Mouse (Mus musculus) kidney, embryonic 15.5 days (tissue): ENCODE results near the gene Agfg1. TPM values are rescaled to one million over a fixed set of nuclear protein-coding genes. Genes with fewer than 3 reads are reported as not detected.

ENCODE experiments used
- ATAC-seq: fragments of 200-750 bp; cut with Nextera tagmentation; replicated peaks from 2 replicates; pipeline ENCODE4 v1.8.0; 2017; ENCODE audit warnings: moderate TSS enrichment; ENCODE audit not compliant: low FRiP score
- H3K27ac ChIP-seq: fragments of 300-500 bp; sonication (generic); 2 replicates; pipeline ENCODE4 v1.5.1; 2015; ENCODE audit warnings: mild to moderate bottlenecking, inconsistent platforms
- H3K27me3 ChIP-seq: fragments of 300-500 bp; sonication (generic); 2 replicates; pipeline ENCODE4 v1.6.1; 2015; ENCODE audit warnings: inconsistent platforms
- H3K36me3 ChIP-seq: fragments of 300-500 bp; sonication (generic); 2 replicates; pipeline ENCODE4 v1.6.1; 2015; ENCODE audit warnings: inconsistent platforms
- H3K4me1 ChIP-seq: fragments of 300-500 bp; sonication (generic); 2 replicates; pipeline ENCODE4 v1.6.1; 2015; ENCODE audit warnings: inconsistent platforms
- H3K4me2 ChIP-seq: fragments of 300-500 bp; sonication (generic); 2 replicates; pipeline ENCODE4 v1.6.1; 2015; ENCODE audit warnings: moderate library complexity, mild to moderate bottlenecking, inconsistent platforms
- H3K4me3 ChIP-seq: fragments of 300-500 bp; sonication (generic); replicated peaks from 2 replicates; pipeline ENCODE4 v1.5.1; 2015; ENCODE audit warnings: mild to moderate bottlenecking, inconsistent platforms
- H3K9ac ChIP-seq: fragments of 300-500 bp; sonication (generic); 2 replicates; pipeline ENCODE4 v1.6.1; 2015; ENCODE audit warnings: mild to moderate bottlenecking, inconsistent platforms
- H3K9me3 ChIP-seq: fragments of 300-500 bp; sonication (generic); replicated peaks from 2 replicates; pipeline ENCODE4 v1.6.1; 2016; ENCODE audit warnings: inconsistent platforms
- WGBS: fragments of 180-500 bp; shearing (Covaris S2); methylation state at CpG from one replicate; pipeline ENCODE4 v1.1.7; 2015; ENCODE audit warnings: mixed read lengths; 5-methylcytosine and 5-hydroxymethylcytosine counted together
- polyA plus RNA-seq: library from polyadenylated mRNA; unstranded; fragments of >200 nt; fragmentation: Nextera tagmentation; extraction: Ambion mirVana; gene quantifications from 2 replicates; pipeline ENCODE4 v1.2.1, GENCODE M21; 2015

Gene Agfg1
- polyA plus RNA-seq: 29.7 and 33.0 TPM in 2 replicates

DNA sequence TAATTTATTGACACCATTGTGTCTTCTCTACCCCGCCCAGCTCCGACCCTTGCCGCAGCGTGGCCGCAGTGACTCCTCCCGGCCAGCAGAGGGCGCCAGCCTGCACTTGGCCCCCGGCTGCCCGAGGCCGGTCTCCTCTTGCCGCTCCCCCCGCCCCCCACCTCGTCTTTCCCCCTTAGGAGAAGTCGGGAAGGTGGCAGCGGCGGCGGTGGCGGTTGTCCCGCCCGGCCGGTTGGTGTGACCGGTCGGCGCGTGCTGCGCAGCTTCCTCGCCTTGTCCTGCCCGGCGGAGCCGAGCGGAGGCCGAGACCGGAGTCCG, at the start of gene Agfg1:
Gene Agfg1, plus strand, starts transcription at position 188 of the 318 bp plus-strand sequence.
- peak; percentile 94 for ATAC-seq
- Histone ChIP-seq H3K4me1 (peaks cover 14% of the 10 kb centered on the region), H3K27me3 (no peaks in the 10 kb centered on the region), H3K27ac (peak within 1 kb of the TSS; percentile 89), H3K36me3 (0 out of 2 replicates have a peak, but pooled peaks cover 9% of the 10 kb centered on the region), H3K4me3 (peak within 1 kb of the TSS; percentile 99), H3K4me2 (peak within 1 kb of the TSS; percentile 73), H3K9me3 (no peaks in the 10 kb centered on the region), H3K9ac (peak within 1 kb of the TSS; percentile 91)
- WGBS: under 1% methylated on average over 28 of the region's 34 CpGs

DNA sequence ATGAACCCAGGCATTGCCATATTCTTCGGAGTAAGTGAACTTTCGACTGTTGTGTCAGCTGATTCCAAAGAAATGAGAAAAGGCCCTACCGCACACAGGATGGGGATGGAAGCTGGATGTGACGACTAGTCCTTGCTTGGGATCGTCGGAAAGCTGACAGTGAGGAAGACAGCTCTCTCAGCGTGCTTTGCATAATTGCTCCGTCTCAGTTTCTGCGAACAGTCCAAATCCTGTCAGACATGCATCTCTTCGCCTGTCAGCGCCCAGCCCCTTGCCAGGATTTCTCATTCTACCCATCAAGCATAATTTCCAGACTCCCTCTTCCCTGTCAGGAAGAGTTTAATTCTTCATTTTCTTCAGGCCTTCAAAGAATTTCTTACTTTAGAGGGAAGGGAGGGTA, 48.2 kb upstream of the Agfg1 start:
- Histone ChIP-seq H3K9ac (no peak overlapping the region), H3K36me3 (no peaks in the 10 kb centered on the region), H3K27ac (no peak overlapping the region), H3K27me3 (no peaks in the 10 kb centered on the region), H3K4me3 (no peak overlapping the region), H3K4me1 (peaks cover 7% of the 10 kb centered on the region), H3K9me3 (no peaks in the 10 kb centered on the region), H3K4me2 (no peak overlapping the region)
- no peak for ATAC-seq
- 81% methylated on average over 11 of the region's 11 CpGs for WGBS

DNA sequence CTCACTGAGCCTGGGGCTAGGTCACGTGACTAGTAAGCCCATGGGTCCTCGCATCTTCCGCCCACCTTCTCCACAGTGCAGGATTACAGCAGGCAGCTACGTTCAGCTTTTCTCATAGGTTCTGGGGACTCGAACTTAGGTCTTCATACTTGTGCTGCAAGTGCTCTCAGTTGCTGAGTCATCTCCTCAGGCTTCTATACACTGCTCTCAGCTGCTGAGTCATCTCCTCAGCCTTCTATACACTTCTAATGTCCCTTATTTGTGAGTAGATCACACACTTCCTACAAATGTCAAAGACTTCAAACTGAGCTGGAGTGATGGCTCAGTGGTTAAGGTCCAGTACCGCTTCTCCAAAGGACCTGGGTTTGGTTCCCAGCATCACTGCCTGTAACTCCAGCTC, 47.0 kb upstream of the Agfg1 start:
- no peak for ATAC-seq
- Histone ChIP-seq H3K27ac (no peak overlapping the region), H3K4me2 (no peak overlapping the region), H3K36me3 (no peaks in the 10 kb centered on the region), H3K9ac (no peak overlapping the region), H3K4me3 (no peak overlapping the region), H3K27me3 (no peaks in the 10 kb centered on the region), H3K9me3 (no peaks in the 10 kb centered on the region), H3K4me1 (peaks cover 9% of the 10 kb centered on the region)
- WGBS: 89% methylated on average over 6 of the region's 6 CpGs

DNA sequence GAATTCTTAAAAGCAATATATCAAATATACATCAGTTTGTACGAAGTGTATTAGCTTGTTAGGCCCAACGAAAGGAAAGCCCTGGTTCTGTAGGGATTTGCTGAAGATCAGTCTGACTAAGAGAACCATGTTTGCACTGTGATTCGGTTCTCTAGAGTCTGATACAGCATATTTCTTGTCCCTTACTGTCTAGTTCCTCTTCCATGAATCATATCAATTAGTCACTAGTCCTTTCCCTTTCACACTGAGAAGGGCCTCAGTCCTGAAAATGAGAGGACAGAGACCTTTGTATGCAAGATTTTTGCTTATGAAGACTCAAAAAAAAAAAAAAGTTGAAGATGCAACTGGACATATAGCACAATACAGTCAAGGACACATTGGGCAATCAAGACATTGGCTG, 46.2 kb upstream of the Agfg1 start:
- no peaks in the 10 kb centered on the region for H3K9me3 ChIP-seq
- WGBS: 87% methylated on average over 3 of the region's 3 CpGs
- ATAC-seq: no peak

DNA sequence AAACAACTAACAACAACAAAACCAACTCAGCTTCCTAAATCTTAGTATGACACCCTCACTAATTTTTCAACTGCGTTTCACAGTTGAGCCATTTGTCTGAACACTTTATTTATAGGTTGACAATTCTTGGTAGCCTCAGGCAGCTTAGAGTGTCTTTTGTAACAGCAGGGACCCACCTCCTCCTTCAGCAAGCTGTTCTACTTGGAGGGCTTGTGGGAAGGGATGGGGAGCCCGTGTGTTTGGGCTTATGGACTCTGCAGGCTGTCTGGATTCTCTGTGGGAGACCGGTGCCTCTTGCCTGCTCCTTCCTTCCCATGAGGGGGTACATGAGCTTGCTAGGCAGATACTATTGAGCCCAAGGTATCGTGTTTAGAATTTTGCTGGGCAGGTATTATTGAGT, 45.3 kb upstream of the Agfg1 start:
- Histone ChIP-seq H3K27me3 (no peaks in the 10 kb centered on the region), H3K27ac (no peak overlapping the region), H3K4me1 (peaks cover 9% of the 10 kb centered on the region), H3K9ac (no peak overlapping the region), H3K4me3 (no peak overlapping the region), H3K9me3 (no peaks in the 10 kb centered on the region), H3K36me3 (no peaks in the 10 kb centered on the region), H3K4me2 (no peak overlapping the region)
- WGBS: 67% methylated on average over 4 of the region's 4 CpGs
- ATAC-seq: no peak

More for the DNA sequence above, 46.2 kb upstream of the Agfg1 start:
- H3K27me3 ChIP-seq: no peaks in the 10 kb centered on the region
- H3K4me2 ChIP-seq: no peak overlapping the region
- H3K4me3 ChIP-seq: no peak overlapping the region
- no peak overlapping the region for H3K9ac ChIP-seq
- peaks cover 9% of the 10 kb centered on the region for H3K4me1 ChIP-seq
- H3K36me3 ChIP-seq: no peaks in the 10 kb centered on the region
- no peak overlapping the region for H3K27ac ChIP-seq

DNA sequence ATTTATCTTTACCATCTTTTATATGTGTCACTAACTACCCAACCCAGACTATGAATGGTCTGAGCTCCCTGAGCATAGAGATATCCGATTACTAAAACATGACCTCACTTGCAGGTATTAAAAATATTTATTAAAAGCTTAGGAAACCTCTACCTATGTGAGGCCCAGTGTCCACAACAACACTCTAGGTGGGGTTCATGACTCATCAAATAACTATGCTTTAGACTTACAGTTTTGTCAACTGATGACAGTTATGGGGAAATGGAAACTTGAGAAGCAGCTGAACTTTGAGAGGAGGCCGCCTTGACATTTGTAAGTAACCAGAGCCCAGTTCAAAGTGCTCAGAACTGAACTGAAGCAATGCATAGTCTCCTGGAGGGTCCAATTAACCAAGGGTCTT, 44.1 kb upstream of the Agfg1 start:
- H3K4me3 ChIP-seq: no peak overlapping the region
- ATAC-seq: no peak
- H3K27ac ChIP-seq: no peak overlapping the region
- H3K4me2 ChIP-seq: no peak overlapping the region
- no peaks in the 10 kb centered on the region for H3K9me3 ChIP-seq
- no peaks in the 10 kb centered on the region for H3K36me3 ChIP-seq
- 66% methylated on average over 2 of the region's 2 CpGs for WGBS
- no peak overlapping the region for H3K9ac ChIP-seq
- no peaks in the 10 kb centered on the region for H3K27me3 ChIP-seq
- peaks cover 9% of the 10 kb centered on the region for H3K4me1 ChIP-seq

DNA sequence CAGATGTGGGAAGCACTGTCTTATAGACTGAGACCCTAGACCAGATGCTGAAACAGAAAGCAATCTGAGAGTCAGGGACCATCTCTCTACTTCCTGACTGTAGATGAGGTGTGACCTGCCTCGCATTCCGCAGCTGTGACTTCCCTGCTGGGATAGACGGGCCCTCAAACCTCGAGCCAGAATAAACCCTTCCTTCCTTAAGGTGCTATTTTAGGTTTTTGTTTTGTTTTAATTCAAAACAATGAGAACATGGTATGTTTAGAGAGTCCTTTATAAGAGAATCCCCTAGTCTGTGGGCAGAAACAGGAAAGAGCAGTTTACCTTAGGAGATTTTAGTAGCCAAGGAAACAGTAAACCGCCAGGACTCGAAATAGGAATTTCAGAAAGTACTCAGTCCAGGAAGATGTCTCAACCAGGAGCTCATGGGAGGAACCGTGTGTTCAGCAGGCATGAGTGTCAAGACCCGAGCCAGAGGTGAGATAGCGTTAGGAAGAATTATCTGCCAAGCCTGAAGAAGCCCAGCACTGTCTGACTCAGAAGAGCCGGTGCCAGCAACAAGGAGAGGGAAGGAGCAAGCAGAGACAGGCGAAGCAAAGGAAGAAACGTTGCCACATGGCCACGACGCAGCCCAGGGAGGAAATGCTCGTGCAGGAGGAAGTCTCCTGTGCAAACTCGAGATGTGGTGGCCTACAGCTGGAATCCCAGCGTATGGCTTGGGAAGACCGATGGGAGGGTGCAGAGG, 43.4 kb upstream of the Agfg1 start:
- Histone ChIP-seq H3K9ac (no peak overlapping the region), H3K9me3 (no peaks in the 10 kb centered on the region), H3K36me3 (no peaks in the 10 kb centered on the region), H3K27ac (peak overlapping the region; percentile 49; the same call in 1 of the 2 replicates), H3K4me3 (no peak overlapping the region), H3K4me1 (peaks cover 9% of the 10 kb centered on the region), H3K27me3 (no peaks in the 10 kb centered on the region), H3K4me2 (no peak overlapping the region)
- 56% methylated on average over 18 of the region's 18 CpGs for WGBS
- ATAC-seq: no peak

DNA sequence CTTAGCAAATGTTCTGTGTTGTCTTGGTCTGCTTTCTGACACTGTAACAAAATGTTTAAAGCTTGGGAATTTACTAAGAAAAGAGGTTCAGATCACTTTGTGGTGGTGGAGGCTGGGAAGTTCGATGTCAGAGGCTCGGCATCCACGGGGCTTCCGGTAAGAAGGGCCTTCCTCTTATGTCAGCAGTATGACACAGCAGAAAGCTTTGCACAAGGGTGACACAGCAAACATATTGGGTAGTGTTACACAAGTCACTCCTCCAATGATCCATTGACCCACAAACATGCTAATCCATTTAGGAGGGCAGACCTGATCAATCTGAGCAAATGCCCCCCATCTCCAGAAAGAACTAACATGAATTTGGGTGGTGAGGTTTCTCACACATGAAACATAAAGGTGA, 42.2 kb upstream of the Agfg1 start:
- no peak overlapping the region for H3K9ac ChIP-seq
- H3K36me3 ChIP-seq: no peaks in the 10 kb centered on the region
- H3K4me1 ChIP-seq: peaks cover 9% of the 10 kb centered on the region
- no peak overlapping the region for H3K4me2 ChIP-seq
- H3K27me3 ChIP-seq: no peaks in the 10 kb centered on the region
- H3K4me3 ChIP-seq: no peak overlapping the region
- H3K27ac ChIP-seq: no peak overlapping the region
- 93% methylated on average over 4 of the region's 4 CpGs for WGBS
- ATAC-seq: no peak
- H3K9me3 ChIP-seq: no peaks in the 10 kb centered on the region

DNA sequence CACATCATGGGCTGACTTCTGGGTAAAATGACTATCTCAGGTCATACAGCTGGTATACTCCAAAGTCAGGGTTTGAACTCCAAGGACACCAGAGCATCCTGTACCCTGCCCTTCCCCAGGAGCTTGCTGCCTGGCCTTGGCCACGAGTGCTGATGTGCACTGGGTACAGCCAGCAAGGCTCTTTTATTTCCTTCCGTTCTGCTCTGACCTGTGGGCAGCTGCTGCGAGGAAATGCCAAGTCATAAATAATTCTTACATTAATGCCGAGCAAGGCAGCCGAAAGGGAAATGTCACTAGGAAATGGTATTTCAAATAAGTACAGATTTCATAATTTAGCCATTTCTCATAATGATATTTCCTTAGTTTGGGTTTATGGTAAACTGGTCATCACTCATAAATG, 41.0 kb upstream of the Agfg1 start:
- Histone ChIP-seq H3K27ac (no peak overlapping the region), H3K9me3 (no peaks in the 10 kb centered on the region), H3K4me3 (no peak overlapping the region), H3K27me3 (no peaks in the 10 kb centered on the region), H3K4me2 (no peak overlapping the region), H3K9ac (no peak overlapping the region), H3K36me3 (no peaks in the 10 kb centered on the region), H3K4me1 (peaks cover 9% of the 10 kb centered on the region)
- peak; percentile 55; the same call in 1 of the 2 replicates for ATAC-seq
- WGBS: 33% methylated on average over 5 of the region's 5 CpGs

DNA sequence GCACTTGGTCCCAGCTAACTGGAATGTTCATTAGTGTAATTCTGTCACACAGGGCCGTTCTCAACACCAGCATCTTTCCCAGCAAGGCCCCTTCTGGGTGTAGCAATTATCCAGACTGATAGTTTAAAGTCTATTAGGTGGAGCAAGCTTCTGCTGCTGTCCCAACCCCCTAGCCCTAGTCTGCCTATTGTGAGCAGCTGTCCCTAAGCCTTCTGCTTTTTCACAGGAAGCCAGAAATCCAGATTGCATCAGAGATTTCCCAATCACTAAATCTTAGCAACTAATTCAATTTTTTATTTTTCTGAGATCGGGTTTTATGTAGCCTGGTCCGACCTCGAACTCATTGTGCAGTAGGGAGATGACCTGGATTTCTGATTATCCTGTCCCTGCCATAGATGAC, 40.4 kb upstream of the Agfg1 start:
- no peaks in the 10 kb centered on the region for H3K36me3 ChIP-seq
- peaks cover 9% of the 10 kb centered on the region for H3K4me1 ChIP-seq
- no peak overlapping the region for H3K4me2 ChIP-seq
- no peak overlapping the region for H3K4me3 ChIP-seq
- ATAC-seq: no peak
- 70% methylated on average over 4 of the region's 4 CpGs for WGBS
- no peak overlapping the region for H3K27ac ChIP-seq
- no peaks in the 10 kb centered on the region for H3K27me3 ChIP-seq
- H3K9me3 ChIP-seq: no peaks in the 10 kb centered on the region
- no peak overlapping the region for H3K9ac ChIP-seq

DNA sequence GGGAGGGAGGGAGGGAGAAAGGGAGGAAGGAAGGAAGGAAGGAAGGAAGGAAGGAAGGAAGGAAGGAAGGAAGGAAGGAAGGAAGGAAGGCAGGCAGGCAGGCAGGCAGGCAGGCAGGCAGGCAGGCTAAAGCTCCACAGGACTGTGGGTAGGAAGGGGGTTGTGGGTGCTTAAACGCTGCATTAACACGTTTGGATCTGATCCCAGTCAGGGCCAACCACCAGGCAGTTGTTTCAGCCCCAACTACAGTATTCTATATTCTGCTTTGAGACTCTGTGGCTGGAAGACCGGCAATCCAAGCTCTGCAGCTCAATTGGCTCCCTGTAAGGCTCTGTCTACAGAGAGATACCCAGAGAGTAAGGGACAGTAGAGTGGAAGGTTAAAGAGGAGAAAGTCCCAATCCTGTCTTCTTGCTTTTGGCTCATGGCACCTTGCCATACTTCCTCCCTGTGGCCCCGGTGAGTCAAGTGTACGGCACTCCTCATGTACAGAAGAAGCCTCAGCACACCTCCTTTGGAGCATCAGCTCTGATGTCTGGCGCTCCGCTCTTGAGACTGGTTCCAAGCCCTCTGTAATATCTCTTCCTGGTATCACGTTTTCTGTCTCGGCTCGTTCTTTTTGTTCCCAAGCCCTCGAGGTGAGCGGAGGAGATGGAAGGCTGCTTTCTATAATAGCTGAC, 38.0 kb upstream of the Agfg1 start:
- WGBS: 83% methylated on average over 12 of the region's 12 CpGs
- H3K27me3 ChIP-seq: no peaks in the 10 kb centered on the region
- H3K9ac ChIP-seq: no peak overlapping the region
- ATAC-seq: no peak
- no peak overlapping the region for H3K27ac ChIP-seq
- no peaks in the 10 kb centered on the region for H3K36me3 ChIP-seq
- H3K4me2 ChIP-seq: no peak overlapping the region
- H3K4me1 ChIP-seq: 0 out of 2 replicates have a peak, but pooled peaks cover under 1% of the 10 kb centered on the region
- no peaks in the 10 kb centered on the region for H3K9me3 ChIP-seq
- no peak overlapping the region for H3K4me3 ChIP-seq

DNA sequence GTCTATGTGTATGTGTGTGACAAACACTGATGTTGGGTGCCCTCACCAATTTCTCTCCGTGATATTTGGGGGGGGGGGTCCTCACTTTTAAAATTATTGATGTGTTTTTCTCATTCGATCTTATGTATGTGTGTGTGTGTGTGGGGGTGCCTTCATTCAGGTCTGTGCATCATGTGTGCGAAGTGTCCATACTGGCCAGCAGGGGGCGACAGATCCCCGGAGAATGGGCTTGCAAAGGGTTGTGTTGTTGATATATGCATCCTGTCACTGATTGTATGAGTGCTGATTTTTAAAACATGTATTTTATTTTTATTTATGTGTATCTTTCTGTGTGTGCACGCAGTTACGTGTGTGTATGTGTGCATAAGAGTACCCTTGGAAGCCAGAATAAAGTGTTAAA, 35.7 kb upstream of the Agfg1 start:
- no peaks in the 10 kb centered on the region for H3K27me3 ChIP-seq
- H3K36me3 ChIP-seq: no peaks in the 10 kb centered on the region
- H3K4me2 ChIP-seq: no peak overlapping the region
- H3K27ac ChIP-seq: no peak overlapping the region
- WGBS: 78% methylated on average over 7 of the region's 7 CpGs
- no peak overlapping the region for H3K9ac ChIP-seq
- H3K4me3 ChIP-seq: no peak overlapping the region
- ATAC-seq: no peak
- H3K4me1 ChIP-seq: 0 out of 2 replicates have a peak, but pooled peaks cover 2% of the 10 kb centered on the region
- H3K9me3 ChIP-seq: no peaks in the 10 kb centered on the region
